9 mouse cellular contexts compared by ENCODE assay signal in genomic region chr1:65177452-65177851, GRCm38 (mm10). TPM values are rescaled to one million over a fixed set of nuclear protein-coding genes. Genes with fewer than 3 reads are reported as not detected.
A peak's percentile ranks its signal among the peaks of the same experiment; 100 is the strongest.
DNase-seq lines count a peak whose midpoint lies in the region; ATAC-seq and TF ChIP-seq lines count a peak whose summit lies in the region.
"Had no signal": no experiment of that assay in that cellular context is flagged by ENCODE, and none has a peak within 500 bp of the region (broad histone marks: within the 10 kb centered on the region; RNA-seq: fewer than 3 reads in every experiment).

No protein-coding gene starts in this region.

- no peak overlapping the region for H3K27ac ChIP-seq in heart, embryonic 11.5 days (ENCODE audit: low read depth, low read length)
- H3K27ac ChIP-seq in embryonic fibroblast, embryonic 13.5 days (ENCODE audit: insufficient read depth, low read length) = no peak overlapping the region
- H3K27ac ChIP-seq in limb, embryonic 11.5 days (replicated peaks; ENCODE audit: low read depth, low read length) = no peak overlapping the region
- H3K27ac ChIP-seq in midbrain, embryonic 16.5 days (ENCODE audit: low read length) = no peak overlapping the region

- ATAC-seq in heart, embryonic 11.5 days (replicated peaks; ENCODE audit: insufficient number of reproducible peaks, low FRiP score, low TSS enrichment) = no peak
- ATAC-seq in limb, embryonic 11.5 days (ENCODE audit: insufficient number of reproducible peaks, low FRiP score, low TSS enrichment, low read depth) = no peak
- ATAC-seq in midbrain, embryonic 16.5 days = no peak

- H3K27me3 ChIP-seq in heart, embryonic 11.5 days (ENCODE audit: control insufficient read depth, insufficient read depth, low read length) = no peaks in the 10 kb centered on the region
- H3K27me3 ChIP-seq in limb, embryonic 11.5 days (ENCODE audit: control insufficient read depth, insufficient read depth, low read length) = no peaks in the 10 kb centered on the region
- no peaks in the 10 kb centered on the region for H3K27me3 ChIP-seq in midbrain, embryonic 16.5 days (ENCODE audit: control insufficient read depth, insufficient read depth, low read depth, low read length)

- H3K4me1 ChIP-seq in heart, embryonic 11.5 days (ENCODE audit: control insufficient read depth, insufficient read depth, low read length) = no peaks in the 10 kb centered on the region
- H3K4me1 ChIP-seq in embryonic fibroblast, embryonic 13.5 days (ENCODE audit: control insufficient read depth, insufficient read depth, low read length) = no peaks in the 10 kb centered on the region
- H3K4me1 ChIP-seq in limb, embryonic 11.5 days (ENCODE audit: control insufficient read depth, insufficient read depth, low read length) = 0 out of 2 replicates have a peak, but pooled peaks cover 2% of the 10 kb centered on the region
- H3K4me1 ChIP-seq in midbrain, embryonic 16.5 days (ENCODE audit: control insufficient read depth, insufficient read depth, low read length) = peaks cover 45% of the 10 kb centered on the region

- H3K36me3 ChIP-seq in heart, embryonic 11.5 days (ENCODE audit: control insufficient read depth, insufficient read depth, low read length) = no peaks in the 10 kb centered on the region
- peaks cover 2% of the 10 kb centered on the region; the same call in 1 of the 2 replicates for H3K36me3 ChIP-seq in limb, embryonic 11.5 days (ENCODE audit: control insufficient read depth, insufficient read depth, low read length)
- peaks cover 9% of the 10 kb centered on the region for H3K36me3 ChIP-seq in midbrain, embryonic 16.5 days (ENCODE audit: control insufficient read depth, insufficient read depth, low read length)

- TF ChIP-seq POLR2A in embryonic fibroblast, embryonic 13.5 days (IDR thresholded peaks at IDR 0.05; ENCODE audit: low read depth, low read length) = no peak

- H3K4me3 ChIP-seq in heart, embryonic 11.5 days (ENCODE audit: low read depth, low read length) = peak overlapping the region; percentile 63
- peak overlapping the region; percentile 94 for H3K4me3 ChIP-seq in embryonic fibroblast, embryonic 13.5 days (ENCODE audit: insufficient read depth, low read length)
- peak overlapping the region; percentile 72; the same call in 1 of the 2 replicates for H3K4me3 ChIP-seq in limb, embryonic 11.5 days (ENCODE audit: low read depth, low read length)
- H3K4me3 ChIP-seq in midbrain, embryonic 16.5 days (ENCODE audit: low read depth, low read length) = peak overlapping the region; percentile 86

- TF ChIP-seq CTCF in embryonic fibroblast, embryonic 13.5 days (IDR thresholded peaks at IDR 0.05; ENCODE audit: borderline replicate concordance, insufficient read depth, low read length) = no peak

- no peaks in the 10 kb centered on the region for H3K9me3 ChIP-seq in heart, embryonic 11.5 days (replicated peaks; ENCODE audit: control insufficient read depth, low read length)
- H3K9me3 ChIP-seq in limb, embryonic 11.5 days (ENCODE audit: control insufficient read depth, low read length) = no peaks in the 10 kb centered on the region
- no peaks in the 10 kb centered on the region for H3K9me3 ChIP-seq in midbrain, embryonic 16.5 days (replicated peaks; ENCODE audit: control insufficient read depth, low read length, poor library complexity, severe bottlenecking)

- H3K9ac ChIP-seq in heart, embryonic 11.5 days (ENCODE audit: low read depth, low read length) = no peak overlapping the region; the same call in 1 of the 2 replicates
- H3K9ac ChIP-seq in limb, embryonic 11.5 days (ENCODE audit: low read length) = no peak overlapping the region
- 0 out of 2 replicates have a peak overlapping the region, but pooled peaks have one; percentile 20 for H3K9ac ChIP-seq in midbrain, embryonic 16.5 days (ENCODE audit: low read depth, low read length)

- no peak for DNase-seq in heart, postnatal 10 days
- DNase-seq in limb, embryonic 11.5 days (ENCODE audit: low spot score) = no peak
- no peak for DNase-seq in spleen, postnatal 4 days (ENCODE audit: low spot score in 2 of 2)
- no peak for DNase-seq in thymus, adult 18-20 months
- DNase-seq in yolk sac, embryonic 10.5 days (ENCODE audit: low spot score) = no peak

- H3K4me2 ChIP-seq in heart, embryonic 11.5 days = peak overlapping the region; percentile 57
- peak overlapping the region; percentile 60 for H3K4me2 ChIP-seq in limb, embryonic 11.5 days (ENCODE audit: low read depth, severe bottlenecking)
- H3K4me2 ChIP-seq in midbrain, embryonic 16.5 days (ENCODE audit: low read length) = peak overlapping the region; percentile 68

- intact Hi-C loops in heart, postnatal 10 days (cut with DNase I) = no loop called here

- 64% methylated on average over 3 of the region's 3 CpGs for WGBS in heart, embryonic 11.5 days (ENCODE audit: insufficient replicate concordance)
- WGBS in limb, embryonic 11.5 days = 65% methylated on average over 3 of the region's 3 CpGs
- WGBS in midbrain, embryonic 16.5 days = 53% methylated on average over 3 of the region's 3 CpGs

RNA-seq across cellular contexts. Expression of gene Idh1, which starts 8.8 kb away (rescaled TPM):
- polyA plus RNA-seq in heart, embryonic 11.5 days (2014; fragmentation: Nextera tagmentation; extraction: Ambion mirVana) = 81.5 and 96.6 TPM in 2 replicates
- total RNA-seq in heart, postnatal 10 days (2021) = 10 to 100 TPM; 48.1 to 51.8 TPM
- polyA plus RNA-seq in embryonic fibroblast, embryonic 13.5 days (2011; ENCODE audit: insufficient read length, low read depth, missing spikeins) = 91.9 and 106 TPM in 2 replicates
- polyA plus RNA-seq in limb, embryonic 11.5 days (2014; fragmentation: Nextera tagmentation; extraction: Ambion mirVana) = 174 and 176 TPM in 2 replicates
- 553 and 565 TPM in 2 replicates for polyA plus RNA-seq in midbrain, embryonic 16.5 days (2015; fragmentation: Nextera tagmentation; extraction: Ambion mirVana)

RNA-seq across cellular contexts. Expression of gene Pikfyve, which starts 9.0 kb away (rescaled TPM):
- polyA plus RNA-seq in heart, embryonic 11.5 days (2014; fragmentation: Nextera tagmentation; extraction: Ambion mirVana) = 8.9 TPM in 2 replicates
- total RNA-seq in heart, postnatal 10 days (2021) = 10 to 100 TPM; 15.3 to 17.3 TPM
- polyA plus RNA-seq in embryonic fibroblast, embryonic 13.5 days (2011; ENCODE audit: insufficient read length, low read depth, missing spikeins) = 30.2 and 34.6 TPM in 2 replicates
- polyA plus RNA-seq in limb, embryonic 11.5 days (2014; fragmentation: Nextera tagmentation; extraction: Ambion mirVana) = 16.3 and 16.5 TPM in 2 replicates
- polyA plus RNA-seq in midbrain, embryonic 16.5 days (2015; fragmentation: Nextera tagmentation; extraction: Ambion mirVana) = 9.8 and 12.4 TPM in 2 replicates

RNA-seq across cellular contexts. Expression of gene D630023F18Rik, which starts 54.4 kb away (rescaled TPM):
- 0.09 and 0.25 TPM in 2 replicates for polyA plus RNA-seq in heart, embryonic 11.5 days (2014; fragmentation: Nextera tagmentation; extraction: Ambion mirVana)
- total RNA-seq in heart, postnatal 10 days (2021) = not detected
- polyA plus RNA-seq in embryonic fibroblast, embryonic 13.5 days (2011; ENCODE audit: insufficient read length, low read depth, missing spikeins) = 0.32 TPM in 1 of 2 replicates, not detected in the other
- polyA plus RNA-seq in limb, embryonic 11.5 days (2014; fragmentation: Nextera tagmentation; extraction: Ambion mirVana) = 0.33 and 0.40 TPM in 2 replicates
- 1.6 and 3.1 TPM in 2 replicates for polyA plus RNA-seq in midbrain, embryonic 16.5 days (2015; fragmentation: Nextera tagmentation; extraction: Ambion mirVana)
- total RNA-seq: hematopoietic stem cell, adult 5-6 weeks had no signal

RNA-seq across cellular contexts. Expression of gene Gm28845, which starts 58.1 kb away (rescaled TPM):
- not detected in 2 replicates for polyA plus RNA-seq in heart, embryonic 11.5 days (2014; fragmentation: Nextera tagmentation; extraction: Ambion mirVana)
- not detected for total RNA-seq in heart, postnatal 10 days (2021)
- polyA plus RNA-seq in embryonic fibroblast, embryonic 13.5 days (2011; ENCODE audit: insufficient read length, low read depth, missing spikeins) = not detected in 2 replicates
- not detected in 2 replicates for polyA plus RNA-seq in limb, embryonic 11.5 days (2014; fragmentation: Nextera tagmentation; extraction: Ambion mirVana)
- polyA plus RNA-seq in midbrain, embryonic 16.5 days (2015; fragmentation: Nextera tagmentation; extraction: Ambion mirVana) = not detected in 2 replicates
- total RNA-seq: hematopoietic stem cell, adult 5-6 weeks had no signal
